Mouse (Mus musculus) embryo, embryonic 10.5 days (tissue): Measurements from ENCODE around the gene Mtmr12.

Experiments used
- DNase-seq: peaks from one replicate; pipeline ENCODE4 v3.0.0-alpha.2; 2015; ENCODE audit warnings: low spot score

The Mtmr12 gene

GRCm38 (mm10) chr15:12235983-12236382 lies 31.2 kb downstream of the Mtmr12 start:
- DNase-seq: no peak

DNA sequence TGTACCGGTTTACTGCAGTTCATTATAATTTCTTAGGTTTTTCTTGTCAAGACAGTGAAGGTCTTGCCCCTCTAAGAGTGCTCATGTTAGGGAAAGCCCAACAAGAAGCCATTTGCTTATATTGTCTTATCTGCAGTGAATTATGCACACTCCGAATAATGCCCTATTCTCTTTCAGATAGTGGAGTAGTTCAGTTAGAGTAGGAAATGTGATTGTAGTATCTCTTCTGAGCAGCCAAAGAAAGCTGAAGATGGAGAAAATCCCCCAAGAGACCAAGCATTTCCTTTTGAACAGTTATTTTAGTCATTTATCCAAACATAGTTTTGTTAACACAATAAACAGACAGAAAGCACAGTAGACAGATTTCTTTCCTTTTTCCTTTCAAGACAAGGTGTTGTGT lies 32.1 kb downstream of the Mtmr12 start:
- no peak for DNase-seq

DNA sequence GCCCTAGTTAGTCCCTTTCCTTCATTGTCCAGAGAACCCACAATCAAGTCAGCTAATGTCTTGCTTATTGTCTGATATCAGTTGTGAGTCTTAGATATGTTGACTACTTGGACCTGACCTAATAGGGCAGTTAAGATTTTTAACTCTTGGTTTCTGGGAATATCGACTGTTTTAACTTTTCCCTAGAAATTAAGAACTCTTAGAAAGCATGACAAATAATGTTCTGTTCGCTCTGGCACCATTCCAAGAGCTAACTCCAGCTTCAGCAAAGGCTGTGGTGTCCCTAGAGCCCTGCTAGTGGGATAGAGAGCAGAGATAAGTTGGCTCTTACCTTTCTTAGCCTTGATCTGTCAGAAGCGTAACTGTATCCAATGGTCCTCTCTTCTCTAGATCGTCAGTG lies 32.7 kb downstream of the Mtmr12 start:
- DNase-seq: no peak

DNA sequence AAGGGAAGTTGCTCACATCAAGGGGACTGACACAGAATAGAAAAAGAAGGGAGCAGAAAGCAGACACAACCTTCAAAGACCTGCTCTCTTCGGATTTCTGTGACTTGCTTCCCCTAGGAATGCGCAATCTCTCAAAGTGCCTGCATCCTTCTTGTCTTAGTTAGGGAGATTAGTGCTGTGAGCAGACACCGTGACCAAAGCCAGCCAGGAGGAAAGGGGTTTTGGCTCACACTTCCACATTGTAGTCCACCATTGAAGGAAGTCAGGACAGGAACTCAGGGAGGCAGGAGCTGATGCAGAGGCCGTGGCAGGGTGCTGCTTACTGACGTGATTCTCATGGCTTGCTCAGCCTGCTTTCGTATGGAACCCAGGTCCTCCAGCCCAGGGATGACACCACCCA lies 33.5 kb downstream of the Mtmr12 start:
- no peak for DNase-seq

GRCm38 (mm10) chr15:12240705-12241328 lies 36.0 kb downstream of the Mtmr12 start:
- no peak for DNase-seq

GRCm38 (mm10) chr15:12243792-12244191 lies 39.0 kb downstream of the Mtmr12 start:
- DNase-seq: no peak

DNA sequence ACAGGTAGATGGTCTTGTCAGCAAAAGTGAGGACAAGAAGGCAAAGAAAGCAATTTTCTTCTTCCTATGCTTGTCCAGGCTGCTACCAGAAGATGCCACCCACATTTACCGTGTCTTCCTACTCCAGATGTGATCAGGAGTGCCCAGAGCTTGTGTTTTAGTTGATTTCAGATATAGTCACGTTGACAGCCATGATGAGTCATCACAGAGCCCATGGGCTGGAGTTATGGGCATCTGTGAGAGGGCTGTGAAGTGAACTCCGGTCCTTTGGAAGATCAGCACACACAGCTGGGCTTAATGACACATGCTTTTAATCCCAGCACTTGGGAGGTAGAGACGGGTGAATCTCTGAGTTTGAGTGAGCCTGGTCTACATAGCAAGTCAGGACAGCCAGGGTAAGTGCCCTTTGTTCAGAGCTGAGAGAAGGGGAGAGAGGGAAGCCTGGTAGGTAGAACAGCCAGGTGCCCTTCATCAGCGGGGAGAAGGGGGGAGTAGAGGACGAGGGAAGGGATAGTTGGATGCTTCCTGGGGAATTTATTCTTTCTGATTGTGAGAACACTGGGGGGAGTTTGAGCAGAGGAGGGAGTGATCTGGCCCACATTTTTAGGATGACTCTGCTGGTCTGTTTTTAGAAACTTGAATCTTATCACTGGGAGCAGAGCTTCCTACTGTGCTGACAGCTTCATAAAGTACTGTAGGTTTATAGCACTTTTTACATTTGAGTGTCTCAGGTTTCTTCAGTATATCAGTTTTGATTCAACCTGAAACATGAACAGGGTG lies 40.9 kb downstream of the Mtmr12 start:
- no peak for DNase-seq

DNA sequence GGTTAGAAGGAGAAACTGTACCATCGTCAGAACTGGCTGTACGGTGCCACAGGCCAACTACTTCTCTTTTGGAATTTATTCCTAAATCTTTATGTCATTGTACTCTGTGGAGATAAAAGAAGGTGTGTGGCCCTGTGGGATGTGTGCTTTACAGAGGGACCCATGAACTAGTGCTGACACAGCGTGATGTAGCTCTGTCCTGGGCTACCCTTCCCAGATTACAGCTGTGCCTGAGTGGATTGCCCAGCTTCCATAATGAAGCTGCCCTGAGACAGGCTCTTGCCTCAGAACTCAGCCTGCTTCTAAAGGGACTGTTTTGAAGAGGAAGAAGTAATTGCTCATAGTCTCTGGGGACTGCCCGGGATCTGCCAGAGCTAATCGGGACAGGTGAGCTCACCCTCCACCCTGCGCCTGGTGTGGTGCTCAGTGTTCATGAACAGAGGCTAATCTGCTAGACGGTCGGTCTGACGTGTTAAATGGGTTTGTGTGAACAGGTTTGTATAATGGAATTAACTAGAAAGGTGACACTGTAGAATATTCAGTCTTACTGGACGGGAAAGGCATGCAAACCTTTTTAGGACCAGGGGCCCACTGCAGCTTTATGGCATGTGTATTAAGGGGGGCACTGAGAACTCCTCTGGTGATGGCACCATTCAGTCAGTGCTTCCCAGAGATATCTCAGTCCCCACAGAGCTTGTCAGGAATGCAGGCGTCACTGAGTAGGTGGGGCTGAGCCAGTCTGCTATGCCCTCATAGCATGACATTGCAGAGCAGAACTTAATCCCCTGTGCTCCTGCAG lies 41.7 kb downstream of the Mtmr12 start:
- peak; percentile 29 for DNase-seq

GRCm38 (mm10) chr15:12247159-12247603 lies 42.4 kb downstream of the Mtmr12 start:
- no peak for DNase-seq

- DNase-seq: peak; percentile 69
Observed at GRCm38 (mm10) chr15:12248279-12248678, 43.5 kb downstream of the Mtmr12 start.

- DNase-seq: no peak
Observed at GRCm38 (mm10) chr15:12250350-12250749, 45.5 kb downstream of the Mtmr12 start.

GRCm38 (mm10) chr15:12251416-12252140 lies 46.8 kb downstream of the Mtmr12 start:
- no peak for DNase-seq

DNA sequence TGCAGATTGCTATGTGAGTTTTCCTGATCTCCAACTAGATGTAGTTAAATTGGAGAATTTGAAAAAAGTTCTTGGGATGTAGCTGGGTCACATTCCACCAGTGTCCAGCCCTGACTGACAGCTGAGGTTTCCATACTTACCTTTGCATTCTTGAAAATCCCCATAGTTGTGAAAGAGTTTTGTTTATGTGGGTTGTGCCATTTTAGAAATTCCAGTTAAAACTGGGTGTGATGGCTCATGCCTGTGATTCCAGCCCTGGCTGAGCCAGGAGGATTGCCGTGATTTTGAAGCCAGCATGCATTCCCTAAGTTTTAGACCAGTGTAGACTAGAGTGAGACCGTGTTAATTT lies 47.3 kb downstream of the Mtmr12 start:
- DNase-seq: no peak

DNA sequence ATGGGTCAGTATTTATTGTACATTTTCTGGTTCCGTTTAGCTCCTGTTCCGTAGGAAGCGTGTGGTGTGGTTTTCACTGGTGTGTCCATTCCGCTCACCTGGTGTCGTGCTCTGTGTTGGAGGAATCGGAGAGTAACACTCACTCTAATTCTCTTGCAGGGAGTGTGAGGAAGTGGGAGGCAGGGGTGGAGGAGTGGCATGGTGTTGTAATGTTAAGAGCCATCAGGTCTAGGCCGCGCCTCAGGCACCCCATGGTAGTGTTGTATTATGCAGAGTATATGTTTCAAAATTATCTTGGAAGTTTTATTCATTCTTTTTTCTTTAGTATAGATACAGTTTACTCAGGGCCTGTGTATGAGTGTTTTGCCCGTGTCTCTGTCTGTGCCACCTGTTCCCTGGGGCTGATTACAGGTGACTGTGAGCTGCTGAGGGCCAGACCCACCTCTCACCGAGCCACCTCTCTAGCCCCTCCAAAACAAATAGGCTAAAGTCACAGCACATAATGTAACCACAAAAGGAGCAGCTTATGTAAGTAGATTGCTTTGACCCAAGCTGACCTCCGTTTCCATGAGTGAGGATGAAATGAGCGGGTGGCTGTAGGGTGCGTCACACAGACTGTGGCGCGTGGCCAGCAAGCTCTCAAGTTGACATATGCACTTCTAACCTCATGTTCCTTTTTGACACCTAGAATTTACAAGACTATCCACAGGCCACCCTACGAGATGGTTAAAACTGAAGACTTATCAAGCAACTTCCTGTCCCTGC lies 53.1 kb downstream of the Mtmr12 start:
- no peak for DNase-seq

DNA sequence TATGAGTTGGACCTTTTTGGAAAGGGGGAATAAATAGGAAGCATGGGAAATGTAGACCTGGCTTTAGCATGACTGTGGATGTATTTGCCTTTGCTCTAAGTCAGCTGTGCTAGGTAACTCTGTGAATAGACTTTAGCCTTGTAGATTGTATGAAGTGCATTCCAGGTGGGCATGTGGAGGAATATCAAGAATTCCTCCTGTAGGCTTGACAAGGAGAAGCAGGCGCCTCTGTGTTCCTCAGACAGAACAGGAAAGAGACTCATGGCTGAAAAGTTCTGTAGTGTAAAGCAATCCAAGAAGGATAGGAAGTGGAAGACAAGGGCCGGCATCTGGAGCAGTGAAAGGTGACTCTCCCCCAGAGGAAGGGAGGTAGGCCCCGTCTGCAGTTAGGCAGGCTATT lies 58.2 kb downstream of the Mtmr12 start:
- DNase-seq: no peak

GRCm38 (mm10) chr15:12266460-12266859 lies 61.6 kb downstream of the Mtmr12 start:
- no peak for DNase-seq

GRCm38 (mm10) chr15:12268021-12268420 lies 63.2 kb downstream of the Mtmr12 start:
- peak; percentile 79 for DNase-seq

DNA sequence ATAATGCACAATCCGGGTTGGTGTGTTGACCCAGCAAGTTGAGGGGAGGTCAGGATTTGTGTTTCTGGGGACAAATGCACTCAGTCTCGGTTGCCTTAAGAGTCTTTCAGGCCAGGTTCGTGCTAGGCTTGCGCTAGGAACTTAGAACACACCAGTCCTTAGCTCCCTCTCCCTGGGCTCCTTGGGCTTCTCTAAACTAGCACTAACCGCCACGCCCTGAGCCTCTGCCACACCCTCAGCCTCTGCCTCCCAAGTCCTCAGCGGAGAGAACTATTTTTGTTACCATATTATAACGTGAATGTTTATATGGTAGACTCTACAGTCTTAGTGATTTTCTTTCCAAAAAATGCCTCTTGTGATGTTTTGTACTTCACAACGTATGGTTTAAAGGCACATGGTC lies 66.5 kb downstream of the Mtmr12 start:
- DNase-seq: no peak

GRCm38 (mm10) chr15:12273325-12274052 lies 68.7 kb downstream of the Mtmr12 start:
- no peak for DNase-seq

GRCm38 (mm10) chr15:12274053-12274769 lies 69.4 kb downstream of the Mtmr12 start:
- DNase-seq: no peak
